Mouse (Mus musculus) kidney, adult 2 months (tissue): ENCODE results near the gene Xrcc5.

Experiments used
- CTCF ChIP-seq: fragments of 200-500 bp; conservative IDR thresholded peaks from 2 replicates; pipeline ENCODE4 v1.5.1; 2011; ENCODE audit warnings: low read depth, mild to moderate bottlenecking, control low read depth, low read length, moderate library complexity, mixed read lengths; ENCODE audit not compliant: insufficient read depth, insufficient read length
- POLR2A ChIP-seq: fragments of 200-500 bp; IDR thresholded peaks from one replicate; pipeline ENCODE4 v1.6.1; 2011; ENCODE audit warnings: low read depth, low read length, control low read depth

DNA sequence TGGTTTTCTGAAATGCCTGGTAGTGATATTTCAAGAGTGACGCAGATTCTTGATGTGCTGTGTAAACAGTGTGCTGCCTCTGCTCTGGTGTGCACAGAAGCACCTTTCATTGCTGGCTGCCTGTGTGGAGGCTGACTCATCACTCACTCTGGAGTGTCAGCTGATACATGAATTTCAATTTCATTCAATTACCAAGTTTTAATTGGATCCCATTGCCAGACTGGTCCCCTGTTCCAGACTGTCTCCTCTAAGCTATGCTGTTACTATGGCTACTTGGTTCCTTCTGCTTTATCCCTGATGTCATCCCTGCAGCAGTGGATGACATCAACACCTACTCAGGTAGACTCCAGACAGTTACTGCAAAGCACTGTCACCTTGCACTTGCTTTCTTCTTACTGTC is 65.3 kb downstream of the Xrcc5 start:
- TF ChIP-seq CTCF (no peak), POLR2A (no peak)
